In the genomic region with DNA sequence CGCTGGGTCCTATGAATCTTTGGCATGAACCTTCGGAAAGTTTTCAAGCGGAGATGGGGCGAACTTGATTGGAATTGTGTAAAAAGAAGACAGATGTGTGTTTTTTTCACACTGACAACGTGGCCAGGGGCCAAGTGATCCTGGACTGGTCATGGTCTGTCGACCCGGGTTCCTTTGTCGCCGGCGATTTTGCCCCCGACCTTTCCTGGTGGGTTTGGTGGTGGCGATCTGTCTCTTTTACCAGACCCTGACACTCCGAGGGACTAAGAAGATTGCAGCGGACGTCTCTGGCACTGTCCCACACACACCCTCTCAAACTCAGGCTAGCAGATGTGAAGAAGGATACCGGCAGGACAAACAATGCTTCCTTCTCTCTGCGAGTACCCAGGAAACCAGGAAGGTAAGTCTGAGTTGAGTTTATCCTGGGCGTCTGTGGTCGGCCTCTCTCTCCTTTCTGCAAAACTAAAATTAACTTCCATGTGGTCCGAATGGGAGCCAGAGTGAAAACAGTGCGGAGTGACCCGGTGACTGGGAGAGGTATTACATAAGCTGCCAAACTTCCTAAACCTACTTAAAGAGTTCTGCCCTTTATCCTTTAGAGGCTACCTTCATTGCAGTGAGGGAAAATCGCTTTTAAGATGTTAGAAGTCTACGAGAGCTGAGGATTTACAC, we compare ENCODE assay signal across 8 mouse cellular contexts. TPM values are rescaled to one million over a fixed set of nuclear protein-coding genes. Genes with fewer than 3 reads are reported as not detected.
A peak's percentile ranks its signal among the peaks of the same experiment; 100 is the strongest.
DNase-seq lines count a peak whose midpoint lies in the region; ATAC-seq and TF ChIP-seq lines count a peak whose summit lies in the region.

No protein-coding gene starts in this region.

- no peak for ATAC-seq in forebrain, embryonic 13.5 days
- no peak for ATAC-seq in limb, embryonic 13.5 days (ENCODE audit: low FRiP score, low read depth)
- ATAC-seq in neural tube, embryonic 11.5 days (ENCODE audit: insufficient read depth, low FRiP score, low TSS enrichment), result no peak

- H3K4me1 ChIP-seq in forebrain, embryonic 13.5 days, result peaks cover 17% of the 10 kb centered on the region
- H3K4me1 ChIP-seq in hindbrain, embryonic 10.5 days (replicated peaks), result peaks cover 18% of the 10 kb centered on the region; the same call in 1 of the 2 replicates
- peaks cover 22% of the 10 kb centered on the region for H3K4me1 ChIP-seq in limb, embryonic 13.5 days
- H3K4me1 ChIP-seq in neural tube, embryonic 11.5 days (ENCODE audit: control insufficient read depth, insufficient read depth, low read length), result no peaks in the 10 kb centered on the region; the same call in 1 of the 2 replicates

- peaks cover 34% of the 10 kb centered on the region for H3K27me3 ChIP-seq in forebrain, embryonic 13.5 days
- peaks cover 35% of the 10 kb centered on the region for H3K27me3 ChIP-seq in hindbrain, embryonic 10.5 days (ENCODE audit: insufficient read depth, poor library complexity, severe bottlenecking)
- no peaks in the 10 kb centered on the region for H3K27me3 ChIP-seq in limb, embryonic 13.5 days
- H3K27me3 ChIP-seq in neural tube, embryonic 11.5 days (ENCODE audit: control insufficient read depth, insufficient read depth, low read length), result peaks cover 15% of the 10 kb centered on the region

- intact Hi-C loops in left cerebral cortex, postnatal 4 days (cut with DNase I), result loop anchor here (5.0 kb wide), 1 partner anchor 81 kb away; no protein-coding TSS in a partner anchor

- DNase-seq in layer of hippocampus, adult 2 months (ENCODE audit: low spot score in 2 of 2), result no peak
- no peak for DNase-seq in layer of hippocampus, adult 11-12 months (ENCODE audit: low spot score)
- peak; percentile 41 for DNase-seq in hindbrain, embryonic 10.5 days (ENCODE audit: low spot score)
- DNase-seq in neural tube, embryonic 11.5 days (ENCODE audit: low spot score), result peak; percentile 26
- no peak for DNase-seq in layer of hippocampus, adult 9-11 months
- no peak for DNase-seq in left cerebral cortex, postnatal 4 days

- TF ChIP-seq CTCF in layer of hippocampus, adult 2 months (conservative IDR thresholded peaks at IDR 0.05), result no peak

- H3K27ac ChIP-seq in layer of hippocampus, adult 2 months, result no peak overlapping the region; the same call in 1 of the 2 replicates
- no peak overlapping the region for H3K27ac ChIP-seq in forebrain, embryonic 13.5 days
- peak overlapping the region; percentile 41 for H3K27ac ChIP-seq in hindbrain, embryonic 10.5 days
- peak overlapping the region; percentile 93 for H3K27ac ChIP-seq in limb, embryonic 13.5 days
- H3K27ac ChIP-seq in neural tube, embryonic 11.5 days (ENCODE audit: low read depth, low read length), result no peak overlapping the region

- WGBS in forebrain, embryonic 13.5 days, result 9% methylated on average over 24 of the region's 24 CpGs
- 7% methylated on average over 24 of the region's 24 CpGs for WGBS in hindbrain, embryonic 10.5 days
- WGBS in limb, embryonic 13.5 days, result 2% methylated on average over 24 of the region's 24 CpGs
- 8% methylated on average over 24 of the region's 24 CpGs for WGBS in neural tube, embryonic 11.5 days

- no peaks in the 10 kb centered on the region for H3K36me3 ChIP-seq in forebrain, embryonic 13.5 days (ENCODE audit: poor library complexity, severe bottlenecking)
- no peaks in the 10 kb centered on the region for H3K36me3 ChIP-seq in hindbrain, embryonic 10.5 days
- no peaks in the 10 kb centered on the region for H3K36me3 ChIP-seq in limb, embryonic 13.5 days
- no peaks in the 10 kb centered on the region for H3K36me3 ChIP-seq in neural tube, embryonic 11.5 days (ENCODE audit: control insufficient read depth, insufficient read depth, low read length)

- peak overlapping the region; percentile 56; the same call in 1 of the 2 replicates for H3K9ac ChIP-seq in forebrain, embryonic 13.5 days
- peak overlapping the region; percentile 81 for H3K9ac ChIP-seq in limb, embryonic 13.5 days
- H3K9ac ChIP-seq in neural tube, embryonic 11.5 days (ENCODE audit: low read length), result peak overlapping the region; percentile 44; the same call in 1 of the 2 replicates

- H3K4me3 ChIP-seq in layer of hippocampus, adult 2 months, result peak overlapping the region; percentile 56
- peak overlapping the region; percentile 44 for H3K4me3 ChIP-seq in forebrain, embryonic 13.5 days
- H3K4me3 ChIP-seq in hindbrain, embryonic 10.5 days, result peak overlapping the region; percentile 56
- H3K4me3 ChIP-seq in limb, embryonic 13.5 days, result peak overlapping the region; percentile 55
- peak overlapping the region; percentile 41 for H3K4me3 ChIP-seq in neural tube, embryonic 11.5 days (ENCODE audit: low read depth, low read length)

- peak overlapping the region; percentile 85 for H3K4me2 ChIP-seq in forebrain, embryonic 13.5 days
- peak overlapping the region; percentile 71 for H3K4me2 ChIP-seq in limb, embryonic 13.5 days (replicated peaks)
- peak overlapping the region; percentile 61 for H3K4me2 ChIP-seq in neural tube, embryonic 11.5 days (ENCODE audit: low read depth)

- no peaks in the 10 kb centered on the region for H3K9me3 ChIP-seq in forebrain, embryonic 13.5 days (replicated peaks)
- no peaks in the 10 kb centered on the region for H3K9me3 ChIP-seq in hindbrain, embryonic 10.5 days
- no peaks in the 10 kb centered on the region for H3K9me3 ChIP-seq in limb, embryonic 13.5 days
- no peaks in the 10 kb centered on the region for H3K9me3 ChIP-seq in neural tube, embryonic 11.5 days (ENCODE audit: control insufficient read depth, low read length)

RNA-seq across cellular contexts. Expression of a gene that starts 1.1 kb away (rescaled TPM):
- total RNA-seq in layer of hippocampus, adult 2 months (2021), result 1 to 10 TPM; 2.5 to 3.5 TPM
- polyA plus RNA-seq in forebrain, embryonic 13.5 days (2015; fragmentation: Nextera tagmentation; extraction: Ambion mirVana), result 2.7 and 3.0 TPM in 2 replicates
- polyA plus RNA-seq in hindbrain, embryonic 10.5 days (2016; fragmentation: Nextera tagmentation; extraction: Ambion mirVana), result 13.7 and 15.7 TPM in 2 replicates
- 53.1 and 53.5 TPM in 2 replicates for polyA plus RNA-seq in limb, embryonic 13.5 days (2015; fragmentation: Nextera tagmentation; extraction: Ambion mirVana)
- 10.1 and 10.4 TPM in 2 replicates for polyA plus RNA-seq in neural tube, embryonic 11.5 days (2014; fragmentation: Nextera tagmentation; extraction: Ambion mirVana)
- total RNA-seq in left cerebral cortex, postnatal 4 days (2021), result 1 to 10 TPM; 2.8 to 5.9 TPM

RNA-seq across cellular contexts. Expression of a gene that starts 37.4 kb away (rescaled TPM):
- total RNA-seq in layer of hippocampus, adult 2 months (2021), result 10 to 100 TPM; 28.2 to 28.8 TPM
- polyA plus RNA-seq in forebrain, embryonic 13.5 days (2015; fragmentation: Nextera tagmentation; extraction: Ambion mirVana), result 69.6 and 75.6 TPM in 2 replicates
- 42.4 and 45.2 TPM in 2 replicates for polyA plus RNA-seq in hindbrain, embryonic 10.5 days (2016; fragmentation: Nextera tagmentation; extraction: Ambion mirVana)
- polyA plus RNA-seq in limb, embryonic 13.5 days (2015; fragmentation: Nextera tagmentation; extraction: Ambion mirVana), result 70.2 and 70.9 TPM in 2 replicates
- polyA plus RNA-seq in neural tube, embryonic 11.5 days (2014; fragmentation: Nextera tagmentation; extraction: Ambion mirVana), result 39.2 and 40.6 TPM in 2 replicates
- total RNA-seq in left cerebral cortex, postnatal 4 days (2021), result 10 to 100 TPM; 21.8 to 22.8 TPM

Comparison
In these comparisons a context has a peak if more than half of its experiments do, and no peak if none do; other contexts are left out.
1. DNase-seq: peak in hindbrain, embryonic 10.5 days (single experiment) and neural tube, embryonic 11.5 days (single experiment); none in layer of hippocampus, adult 2 months (0 of 2), layer of hippocampus, adult 11-12 months (single experiment), layer of hippocampus, adult 9-11 months (single experiment) and left cerebral cortex, postnatal 4 days (single experiment).
2. H3K27ac ChIP-seq: peak in hindbrain, embryonic 10.5 days (single experiment) and limb, embryonic 13.5 days (single experiment); none in layer of hippocampus, adult 2 months (single experiment), forebrain, embryonic 13.5 days (single experiment) and neural tube, embryonic 11.5 days (single experiment).
3. Peak in every context shown above with its lines, with median percentiles within 50 percentile points of each other: H3K4me3 ChIP-seq, H3K4me2 ChIP-seq and H3K9ac ChIP-seq.